Mouse (Mus musculus) cerebellum, adult 11-12 months (tissue): ENCODE data around the gene Mrgpra2b.
"Not testable (repeated sequence)": the region's sequence is repeated elsewhere in the genome, so short reads cannot be mapped to it uniquely, and the experiment has no call there.

Experiments used
- DNase-seq: peaks from one replicate; pipeline ENCODE4 v3.0.0; 2022

Gene Mrgpra2b

GRCm38 (mm10) chr7:47528762-47529161, at the start of gene Mrgpra2b:
Gene Mrgpra2b, minus strand, starts transcription at chr7:47528862.
- DNase-seq, result no peak

GRCm38 (mm10) chr7:47516379-47516778, 12.3 kb downstream of the Mrgpra2b start:
- no peak for DNase-seq

DNA sequence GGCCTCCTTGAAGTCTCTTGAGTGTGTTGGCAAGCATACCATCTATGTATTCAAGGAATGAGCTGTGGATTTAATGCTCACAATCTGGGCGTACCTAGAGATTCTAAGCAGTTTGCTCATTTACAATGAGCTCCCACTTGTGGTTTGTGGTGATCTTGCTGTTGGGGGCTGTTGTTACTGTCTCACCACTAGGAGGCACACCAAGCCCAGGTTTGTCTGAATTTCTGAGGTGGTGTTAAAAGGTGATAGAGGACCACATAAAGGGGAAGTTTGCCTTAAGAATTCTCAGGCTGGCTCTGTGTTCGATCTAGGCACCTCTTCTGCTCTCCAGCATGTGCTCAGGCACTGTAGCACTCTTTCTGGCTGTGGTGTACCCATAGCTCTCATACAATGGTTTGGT, 13.6 kb downstream of the Mrgpra2b start:
- no peak for DNase-seq

GRCm38 (mm10) chr7:47502953-47503352, 25.7 kb downstream of the Mrgpra2b start:
- no peak for DNase-seq

GRCm38 (mm10) chr7:47491266-47491665, 37.4 kb downstream of the Mrgpra2b start:
- not testable (repeated sequence) for DNase-seq

DNA sequence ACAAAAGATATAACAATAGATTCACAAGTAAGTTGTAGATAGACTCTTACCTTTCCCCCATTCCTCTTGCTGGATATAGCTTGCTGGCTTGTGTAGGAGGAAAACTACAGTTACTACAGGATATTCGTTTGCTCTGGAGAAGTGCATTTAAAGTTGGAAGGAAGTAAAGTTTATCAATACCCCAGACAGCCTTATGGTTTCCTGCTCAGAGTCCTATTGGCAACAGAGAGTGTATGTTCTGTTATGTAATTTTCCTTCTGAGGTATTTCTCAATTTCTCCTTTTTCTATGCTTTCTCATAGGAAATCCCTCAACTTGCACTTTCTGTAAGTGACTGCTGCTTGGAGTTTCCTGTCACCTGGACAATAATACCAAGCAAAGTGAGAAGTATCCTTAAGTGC, 39.2 kb downstream of the Mrgpra2b start:
- DNase-seq, result not testable (repeated sequence)

DNA sequence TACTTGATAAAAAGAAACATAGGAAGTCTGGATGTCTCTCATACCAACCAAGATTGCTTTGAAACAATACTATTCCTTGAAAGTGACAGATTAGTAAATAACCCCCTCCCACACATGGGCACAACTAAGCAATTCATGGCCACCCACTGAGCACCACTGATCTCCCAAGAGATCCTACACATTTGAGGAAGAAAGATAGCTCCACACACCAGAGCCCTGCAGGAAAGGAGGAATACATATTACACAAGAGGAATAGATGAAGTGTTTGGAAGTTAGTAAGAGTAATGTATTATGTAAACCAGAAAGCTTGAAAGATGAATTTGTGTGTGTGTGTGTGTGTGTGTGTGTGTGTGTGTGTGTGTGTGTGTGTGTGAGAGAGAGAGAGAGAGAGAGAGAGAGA, 45.5 kb downstream of the Mrgpra2b start:
- DNase-seq, result not testable (repeated sequence)

- not testable (repeated sequence) for DNase-seq
Observed at GRCm38 (mm10) chr7:47473904-47474303, 54.8 kb downstream of the Mrgpra2b start.

- not testable (repeated sequence) for DNase-seq
Observed at GRCm38 (mm10) chr7:47465278-47465981, 63.2 kb downstream of the Mrgpra2b start.

DNA sequence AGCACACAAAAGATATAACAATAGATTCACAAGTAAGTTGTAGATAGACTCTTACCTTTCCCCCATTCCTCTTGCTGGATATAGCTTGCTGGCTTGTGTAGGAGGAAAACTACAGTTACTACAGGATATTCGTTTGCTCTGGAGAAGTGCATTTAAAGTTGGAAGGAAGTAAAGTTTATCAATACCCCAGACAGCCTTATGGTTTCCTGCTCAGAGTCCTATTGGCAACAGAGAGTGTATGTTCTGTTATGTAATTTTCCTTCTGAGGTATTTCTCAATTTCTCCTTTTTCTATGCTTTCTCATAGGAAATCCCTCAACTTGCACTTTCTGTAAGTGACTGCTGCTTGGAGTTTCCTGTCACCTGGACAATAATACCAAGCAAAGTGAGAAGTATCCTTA, 76.6 kb downstream of the Mrgpra2b start, which contains the start of gene Mrgpra2a:
TSS of gene Mrgpra2a (minus strand) at position 125 of the 400 bp plus-strand sequence.
- DNase-seq, result not testable (repeated sequence)

DNA sequence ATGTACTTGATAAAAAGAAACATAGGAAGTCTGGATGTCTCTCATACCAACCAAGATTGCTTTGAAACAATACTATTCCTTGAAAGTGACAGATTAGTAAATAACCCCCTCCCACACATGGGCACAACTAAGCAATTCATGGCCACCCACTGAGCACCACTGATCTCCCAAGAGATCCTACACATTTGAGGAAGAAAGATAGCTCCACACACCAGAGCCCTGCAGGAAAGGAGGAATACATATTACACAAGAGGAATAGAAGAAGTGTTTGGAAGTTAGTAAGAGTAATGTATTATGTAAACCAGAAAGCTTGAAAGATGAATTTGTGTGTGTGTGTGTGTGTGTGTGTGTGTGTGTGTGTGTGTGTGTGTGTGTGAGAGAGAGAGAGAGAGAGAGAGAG, 82.9 kb downstream of the Mrgpra2b start:
- DNase-seq, result not testable (repeated sequence)

GRCm38 (mm10) chr7:47436463-47436862, 92.2 kb downstream of the Mrgpra2b start:
- DNase-seq, result not testable (repeated sequence)

- DNase-seq, result not testable (repeated sequence)
Observed at GRCm38 (mm10) chr7:47427815-47428508, 100.7 kb downstream of the Mrgpra2b start.
